Mouse (Mus musculus): ENCODE measurements around the gene Sptlc2.

GRCm38 (mm10) chr12:87338082-87338481 lies 50.1 kb downstream of the Sptlc2 start:
- no peak for TF ChIP-seq CTCF (conservative IDR thresholded peaks at IDR 0.05 in 1 of 2, IDR thresholded peaks at IDR 0.05 in 1 of 2; ENCODE audit: low read depth in 2 of 2, low read length in 2 of 2)
- no peak for TF ChIP-seq POLR2A (IDR thresholded peaks at IDR 0.05; ENCODE audit: low read depth, low read length)
- TF ChIP-seq USF2 (conservative IDR thresholded peaks at IDR 0.05; ENCODE audit: low read depth, low read length): no peak

All from CH12.LX (cell line).